Mouse (Mus musculus): ENCODE measurements around the gene Hspa12a. TPM values are rescaled to one million over a fixed set of nuclear protein-coding genes. Genes with fewer than 3 reads are reported as not detected.

The Hspa12a gene
- polyA plus RNA-seq, 1 experiment = 51.0 TPM

DNA sequence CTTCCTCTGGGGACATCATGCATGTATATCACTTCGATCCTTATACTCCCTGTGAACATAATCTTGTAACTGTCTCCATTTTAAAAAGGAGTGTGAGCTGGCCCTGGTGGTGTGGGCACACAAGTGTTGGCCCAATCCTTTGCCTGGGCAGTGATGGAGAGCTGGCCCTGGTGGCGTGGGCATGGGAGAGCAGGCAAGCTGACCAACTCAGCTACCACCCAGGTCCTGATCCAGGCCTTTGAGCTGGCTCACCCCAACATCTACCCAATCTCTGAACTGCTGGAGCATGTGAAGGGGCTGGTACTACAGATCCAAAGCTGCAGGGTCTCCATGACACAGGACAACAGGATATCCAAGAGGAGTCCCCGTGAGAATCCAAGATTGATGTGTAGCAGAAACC, 120.2 kb downstream of the Hspa12a start:
- TF ChIP-seq CTCF (IDR thresholded peaks at IDR 0.05; ENCODE audit: control insufficient read depth, insufficient read depth, insufficient replicate concordance, low read depth, low read length) (no peak), POLR2A (IDR thresholded peaks at IDR 0.05; ENCODE audit: control insufficient read depth, low read depth, low read length) (no peak)
- no peak overlapping the region for H3K27ac ChIP-seq (ENCODE audit: control insufficient read depth, insufficient read depth, low read depth, low read length)
- H3K27me3 ChIP-seq (ENCODE audit: control insufficient read depth, insufficient read depth, low read length) = no peaks in the 10 kb centered on the region

DNA sequence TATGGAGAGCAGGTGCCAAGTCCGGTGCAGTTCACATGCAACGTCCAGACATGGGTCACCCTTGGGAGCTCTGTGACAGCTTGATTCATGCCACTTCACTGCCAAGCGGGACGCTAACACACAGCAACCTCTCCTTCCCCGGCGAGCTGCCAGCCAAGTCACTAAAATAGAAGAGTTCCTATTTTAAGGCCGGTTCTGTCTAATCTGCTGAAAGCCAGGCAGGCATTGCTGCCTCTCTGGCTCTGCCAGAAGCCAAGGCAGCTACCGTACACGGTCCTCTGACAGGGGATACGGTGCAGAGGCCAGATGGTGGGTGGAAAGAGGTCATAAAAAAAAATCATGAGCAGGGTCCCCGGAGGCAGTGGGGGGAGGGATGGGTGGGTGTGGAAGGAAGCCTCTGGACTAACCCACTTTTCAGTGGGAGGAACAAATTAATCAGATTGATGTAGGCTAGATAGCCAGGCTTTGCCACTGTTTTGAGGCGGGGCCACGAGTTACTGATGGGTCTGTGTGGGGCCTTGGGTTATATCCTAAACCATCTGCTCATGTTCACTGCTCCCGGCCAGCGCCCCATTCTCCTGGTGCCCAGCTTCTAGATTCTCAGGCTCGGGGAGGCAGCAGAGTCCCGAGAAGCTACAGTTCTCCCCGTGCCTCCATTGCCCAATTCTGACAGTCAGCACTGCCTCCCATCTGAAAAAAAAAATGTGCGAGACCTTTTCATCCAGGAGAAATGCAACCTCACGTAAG, 120.8 kb downstream of the Hspa12a start:
- no peak for TF ChIP-seq CTCF (IDR thresholded peaks at IDR 0.05; ENCODE audit: control insufficient read depth, insufficient read depth, insufficient replicate concordance, low read depth, low read length)
- TF ChIP-seq POLR2A (IDR thresholded peaks at IDR 0.05; ENCODE audit: control insufficient read depth, low read depth, low read length) = no peak
- Histone ChIP-seq H3K4me3 (ENCODE audit: control insufficient read depth, low read depth, low read length) (no peak overlapping the region), H3K27ac (ENCODE audit: control insufficient read depth, insufficient read depth, low read depth, low read length) (no peak overlapping the region), H3K27me3 (ENCODE audit: control insufficient read depth, insufficient read depth, low read length) (no peaks in the 10 kb centered on the region), H3K36me3 (ENCODE audit: control insufficient read depth, insufficient read depth, low read length) (no peaks in the 10 kb centered on the region), H3K4me1 (ENCODE audit: control insufficient read depth, insufficient read depth, low read length) (no peaks in the 10 kb centered on the region)

More for the DNA sequence above, 120.2 kb downstream of the Hspa12a start:
- Histone ChIP-seq H3K4me3 (ENCODE audit: control insufficient read depth, low read depth, low read length) (no peak overlapping the region), H3K4me1 (ENCODE audit: control insufficient read depth, insufficient read depth, low read length) (no peaks in the 10 kb centered on the region), H3K36me3 (ENCODE audit: control insufficient read depth, insufficient read depth, low read length) (no peaks in the 10 kb centered on the region)

DNA sequence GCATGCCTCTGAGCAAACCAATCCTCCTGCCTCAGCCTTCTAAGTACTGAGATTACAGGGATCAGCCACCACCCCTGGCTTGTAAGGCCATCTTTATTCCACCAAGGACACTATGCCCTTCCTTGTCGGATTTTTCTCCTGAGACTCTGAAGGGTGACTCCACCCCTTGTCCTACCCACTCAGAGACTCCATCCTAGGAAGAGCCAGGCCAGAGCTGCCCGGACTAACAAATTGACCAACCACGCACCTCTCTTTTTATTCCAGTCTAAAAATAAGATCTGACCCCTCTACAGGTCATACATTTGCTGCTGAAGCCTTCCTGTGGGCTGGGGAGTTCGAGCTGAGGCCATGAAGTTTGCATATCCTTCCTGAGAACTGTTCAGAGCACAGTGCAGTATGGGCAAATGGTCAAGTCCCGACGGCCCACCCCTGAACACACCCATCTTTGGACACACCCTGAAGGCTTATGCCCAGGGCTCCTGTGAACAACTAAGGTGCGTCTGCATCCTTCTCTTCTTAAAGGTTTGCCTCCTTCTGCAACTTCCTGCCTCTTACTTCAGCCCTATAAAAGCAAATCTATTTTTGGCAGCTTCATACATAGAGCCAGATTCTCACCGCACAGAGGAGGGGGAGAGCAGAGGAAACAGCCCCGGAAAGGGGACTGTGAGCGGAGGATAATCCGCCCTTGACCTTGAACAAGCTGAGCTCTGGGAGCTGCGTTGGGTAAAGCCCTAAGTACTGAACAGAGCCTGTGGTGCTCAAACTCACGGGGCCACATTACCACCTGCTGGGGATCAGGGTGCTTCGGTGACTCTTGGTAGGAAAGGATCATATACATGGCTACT, 124.7 kb downstream of the Hspa12a start:
- H3K27me3 ChIP-seq (ENCODE audit: control insufficient read depth, insufficient read depth, low read length) = no peaks in the 10 kb centered on the region
- no peak overlapping the region for H3K4me3 ChIP-seq (ENCODE audit: control insufficient read depth, low read depth, low read length)
- no peak for TF ChIP-seq POLR2A (IDR thresholded peaks at IDR 0.05; ENCODE audit: control insufficient read depth, low read depth, low read length)
- TF ChIP-seq CTCF (IDR thresholded peaks at IDR 0.05; ENCODE audit: control insufficient read depth, insufficient read depth, insufficient replicate concordance, low read depth, low read length) = no peak
- no peaks in the 10 kb centered on the region for H3K36me3 ChIP-seq (ENCODE audit: control insufficient read depth, insufficient read depth, low read length)
- H3K27ac ChIP-seq (ENCODE audit: control insufficient read depth, insufficient read depth, low read depth, low read length) = no peak overlapping the region
- peaks cover 4% of the 10 kb centered on the region; the same call in 1 of the 2 replicates for H3K4me1 ChIP-seq (ENCODE audit: control insufficient read depth, insufficient read depth, low read length)

DNA sequence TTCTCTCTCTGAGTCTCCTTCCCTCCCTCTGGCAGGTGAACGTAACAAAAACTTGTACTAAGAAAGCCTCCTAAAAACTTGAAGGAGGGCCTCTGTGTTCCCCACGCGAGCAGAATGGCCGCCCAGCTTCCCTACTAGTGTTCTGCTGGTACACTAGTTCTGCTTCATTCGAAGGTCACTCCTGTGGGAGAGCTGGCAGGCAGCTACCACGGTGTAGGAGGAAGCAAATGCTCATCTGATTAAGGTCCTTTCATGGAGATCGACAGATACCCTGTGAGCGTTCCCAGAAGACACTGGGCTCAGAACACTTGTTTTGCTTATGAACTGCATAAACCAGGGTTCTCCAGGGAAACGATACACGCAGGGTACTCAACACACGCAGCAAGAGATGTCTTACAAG, 126.1 kb downstream of the Hspa12a start:
- no peak overlapping the region for H3K4me3 ChIP-seq (ENCODE audit: control insufficient read depth, low read depth, low read length)
- no peaks in the 10 kb centered on the region for H3K27me3 ChIP-seq (ENCODE audit: control insufficient read depth, insufficient read depth, low read length)
- no peaks in the 10 kb centered on the region for H3K36me3 ChIP-seq (ENCODE audit: control insufficient read depth, insufficient read depth, low read length)
- no peak overlapping the region; the same call in 1 of the 2 replicates for H3K27ac ChIP-seq (ENCODE audit: control insufficient read depth, insufficient read depth, low read depth, low read length)
- H3K4me1 ChIP-seq (ENCODE audit: control insufficient read depth, insufficient read depth, low read length) = peaks cover 4% of the 10 kb centered on the region; the same call in 1 of the 2 replicates
- TF ChIP-seq CTCF (IDR thresholded peaks at IDR 0.05; ENCODE audit: control insufficient read depth, insufficient read depth, insufficient replicate concordance, low read depth, low read length) = no peak
- no peak for TF ChIP-seq POLR2A (IDR thresholded peaks at IDR 0.05; ENCODE audit: control insufficient read depth, low read depth, low read length)

DNA sequence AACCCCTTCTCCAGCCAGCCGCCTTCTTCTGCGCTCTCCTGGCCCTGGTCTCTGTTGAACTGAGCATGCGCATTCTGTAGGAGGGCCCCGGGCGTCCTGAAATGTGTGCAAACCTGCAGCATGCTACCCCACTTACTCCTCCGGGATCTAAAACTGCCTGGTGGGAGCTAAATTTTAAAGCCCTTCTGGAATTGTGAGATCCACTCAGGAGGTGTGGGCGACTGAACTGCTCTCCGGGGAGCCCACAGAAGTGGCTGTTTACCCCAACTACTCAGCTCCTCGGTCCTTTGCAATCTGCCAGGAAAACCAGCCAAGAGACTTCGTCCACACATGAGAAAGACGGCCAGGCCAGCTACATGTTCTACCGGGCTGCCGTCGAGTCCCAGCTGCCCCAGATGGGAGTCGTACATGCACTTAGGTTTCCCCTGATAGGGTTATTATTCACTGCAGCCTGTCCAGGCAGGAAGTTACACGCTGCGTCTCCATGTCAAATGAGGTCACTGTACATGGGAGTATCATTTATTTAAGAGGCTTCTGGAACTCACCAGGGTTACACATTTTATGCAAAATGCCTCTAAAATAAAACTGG, 126.9 kb downstream of the Hspa12a start:
- H3K36me3 ChIP-seq (ENCODE audit: control insufficient read depth, insufficient read depth, low read length) = no peaks in the 10 kb centered on the region
- no peaks in the 10 kb centered on the region for H3K27me3 ChIP-seq (ENCODE audit: control insufficient read depth, insufficient read depth, low read length)
- no peak for TF ChIP-seq POLR2A (IDR thresholded peaks at IDR 0.05; ENCODE audit: control insufficient read depth, low read depth, low read length)
- no peak for TF ChIP-seq CTCF (IDR thresholded peaks at IDR 0.05; ENCODE audit: control insufficient read depth, insufficient read depth, insufficient replicate concordance, low read depth, low read length)
- no peak overlapping the region for H3K27ac ChIP-seq (ENCODE audit: control insufficient read depth, insufficient read depth, low read depth, low read length)
- peaks cover 4% of the 10 kb centered on the region; the same call in 1 of the 2 replicates for H3K4me1 ChIP-seq (ENCODE audit: control insufficient read depth, insufficient read depth, low read length)
- no peak overlapping the region for H3K4me3 ChIP-seq (ENCODE audit: control insufficient read depth, low read depth, low read length)

DNA sequence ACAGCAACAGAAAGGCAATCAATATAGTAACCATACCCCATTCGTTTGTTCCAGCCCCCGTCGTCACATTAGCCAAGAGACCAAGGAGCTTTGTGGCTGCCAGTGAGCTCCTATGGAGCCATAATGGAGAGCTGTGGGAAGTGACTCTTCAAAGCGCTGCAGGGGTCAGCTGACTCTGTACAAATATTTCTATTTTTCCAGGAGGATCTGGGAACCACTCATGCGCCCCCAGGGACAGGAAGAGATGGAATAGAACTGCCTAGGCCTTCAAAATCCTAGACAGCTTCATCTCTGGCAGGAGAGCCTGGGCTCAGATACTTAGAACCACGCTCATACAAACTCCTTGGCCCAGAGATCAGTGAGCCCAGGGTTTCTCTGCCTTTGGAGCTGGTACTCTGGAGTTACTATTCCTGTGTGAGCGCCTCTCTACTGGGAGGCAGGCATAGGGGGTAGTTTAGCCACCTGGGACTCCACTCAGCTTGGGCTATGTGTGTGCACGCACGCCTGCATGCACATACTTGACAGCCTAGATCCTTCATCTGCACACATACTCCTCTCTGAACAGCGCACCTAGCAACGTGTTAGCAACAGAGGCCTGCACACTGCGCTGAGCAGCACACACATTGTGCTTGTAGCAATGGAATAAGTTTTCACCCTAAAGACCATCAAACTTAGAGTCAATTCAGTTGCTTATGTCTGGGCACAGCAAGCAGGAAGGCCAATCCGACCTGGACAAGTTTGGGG, 128.1 kb downstream of the Hspa12a start:
- TF ChIP-seq POLR2A (IDR thresholded peaks at IDR 0.05; ENCODE audit: control insufficient read depth, low read depth, low read length) = no peak
- TF ChIP-seq CTCF (IDR thresholded peaks at IDR 0.05; ENCODE audit: control insufficient read depth, insufficient read depth, insufficient replicate concordance, low read depth, low read length) = no peak
- Histone ChIP-seq H3K4me1 (ENCODE audit: control insufficient read depth, insufficient read depth, low read length) (peaks cover 4% of the 10 kb centered on the region; the same call in 1 of the 2 replicates), H3K36me3 (ENCODE audit: control insufficient read depth, insufficient read depth, low read length) (no peaks in the 10 kb centered on the region), H3K27me3 (ENCODE audit: control insufficient read depth, insufficient read depth, low read length) (no peaks in the 10 kb centered on the region), H3K4me3 (ENCODE audit: control insufficient read depth, low read depth, low read length) (no peak overlapping the region), H3K27ac (ENCODE audit: control insufficient read depth, insufficient read depth, low read depth, low read length) (no peak overlapping the region)

Measured in testis, adult 2 months (tissue).